Mouse (Mus musculus): ENCODE measurements around the gene Ankk1.

Ankk1 gene

GRCm38 (mm10) chr9:49426921-49427320 is at the start of gene Ankk1:
Gene Ankk1, minus strand, starts transcription at chr9:49427021.
- no peak for DNase-seq (ENCODE audit: low read depth in 1 of 2, low spot score in 2 of 2)

- DNase-seq (ENCODE audit: low read depth in 1 of 2, low spot score in 2 of 2): no peak
These were observed 45.3 kb upstream of the Ankk1 start for GRCm38 (mm10) chr9:49472126-49472525.

GRCm38 (mm10) chr9:49470946-49471345 is 44.1 kb upstream of the Ankk1 start:
- no peak for DNase-seq (ENCODE audit: low read depth in 1 of 2, low spot score in 2 of 2)

GRCm38 (mm10) chr9:49470006-49470405 is 43.2 kb upstream of the Ankk1 start:
- no peak for DNase-seq (ENCODE audit: low read depth in 1 of 2, low spot score in 2 of 2)

GRCm38 (mm10) chr9:49456136-49456535 is 29.3 kb upstream of the Ankk1 start:
- no peak for DNase-seq (ENCODE audit: low read depth in 1 of 2, low spot score in 2 of 2)

- no peak for DNase-seq (ENCODE audit: low read depth in 1 of 2, low spot score in 2 of 2)
These were observed 25.6 kb upstream of the Ankk1 start for GRCm38 (mm10) chr9:49452396-49452795.

GRCm38 (mm10) chr9:49450491-49450890 is 23.7 kb upstream of the Ankk1 start:
- DNase-seq (ENCODE audit: low read depth in 1 of 2, low spot score in 2 of 2): no peak

- no peak for DNase-seq (ENCODE audit: low read depth in 1 of 2, low spot score in 2 of 2)
These were observed 15.8 kb upstream of the Ankk1 start for GRCm38 (mm10) chr9:49442621-49443020.

- DNase-seq (ENCODE audit: low read depth in 1 of 2, low spot score in 2 of 2): no peak
These were observed 657 bp upstream of the Ankk1 start for GRCm38 (mm10) chr9:49427478-49427877.

GRCm38 (mm10) chr9:49425585-49425984 is 1.2 kb downstream of the Ankk1 start:
- DNase-seq (ENCODE audit: low read depth in 1 of 2, low spot score in 2 of 2): no peak

GRCm38 (mm10) chr9:49423866-49424265 is 3.0 kb downstream of the Ankk1 start:
- no peak for DNase-seq (ENCODE audit: low read depth in 1 of 2, low spot score in 2 of 2)

- no peak for DNase-seq (ENCODE audit: low read depth in 1 of 2, low spot score in 2 of 2)
These were observed 16.2 kb downstream of the Ankk1 start for GRCm38 (mm10) chr9:49410621-49411020.

- no peak for DNase-seq (ENCODE audit: low read depth in 1 of 2, low spot score in 2 of 2)
These were observed 19.8 kb downstream of the Ankk1 start for GRCm38 (mm10) chr9:49407028-49407427.

GRCm38 (mm10) chr9:49403711-49404110 is 23.1 kb downstream of the Ankk1 start:
- DNase-seq (ENCODE audit: low read depth in 1 of 2, low spot score in 2 of 2): no peak

- no peak for DNase-seq (ENCODE audit: low read depth in 1 of 2, low spot score in 2 of 2)
These were observed 30.8 kb downstream of the Ankk1 start for GRCm38 (mm10) chr9:49396006-49396405.

- no peak for DNase-seq (ENCODE audit: low read depth in 1 of 2, low spot score in 2 of 2)
These were observed 34.6 kb downstream of the Ankk1 start for GRCm38 (mm10) chr9:49392242-49392641.

GRCm38 (mm10) chr9:49386119-49386518 is 40.7 kb downstream of the Ankk1 start:
- no peak for DNase-seq (ENCODE audit: low read depth in 1 of 2, low spot score in 2 of 2)

- no peak for DNase-seq (ENCODE audit: low read depth in 1 of 2, low spot score in 2 of 2)
These were observed 41.5 kb downstream of the Ankk1 start for GRCm38 (mm10) chr9:49385301-49385700.

GRCm38 (mm10) chr9:49384855-49385254 is 42.0 kb downstream of the Ankk1 start:
- DNase-seq (ENCODE audit: low read depth in 1 of 2, low spot score in 2 of 2): no peak

GRCm38 (mm10) chr9:49384041-49384440 is 42.8 kb downstream of the Ankk1 start:
- DNase-seq (ENCODE audit: low read depth in 1 of 2, low spot score in 2 of 2): no peak

- no peak for DNase-seq (ENCODE audit: low read depth in 1 of 2, low spot score in 2 of 2)
These were observed 46.9 kb downstream of the Ankk1 start for GRCm38 (mm10) chr9:49379962-49380361.

GRCm38 (mm10) chr9:49373946-49374345 is 52.9 kb downstream of the Ankk1 start:
- DNase-seq (ENCODE audit: low read depth in 1 of 2, low spot score in 2 of 2): no peak

- DNase-seq (ENCODE audit: low read depth in 1 of 2, low spot score in 2 of 2): no peak
These were observed 61.1 kb downstream of the Ankk1 start for GRCm38 (mm10) chr9:49365763-49366162.
